Mouse (Mus musculus): ENCODE measurements at regions not wholly inside any gene's neighbourhood (a gene's known extent, or its start where the extent isn't known, plus 50 kb on each side); places are given as distances from the start of the nearest gene placed in this dataset.
"Not testable (repeated sequence)": the region's sequence is repeated elsewhere in the genome, so short reads cannot be mapped to it uniquely, and the experiment has no call there.

GRCm38 (mm10) chr6:37692758-37693157 is 162.8 kb downstream of the Akr1d1 start:
- no peak for DNase-seq (ENCODE audit: extremely low spot score, low spot score)

- DNase-seq (ENCODE audit: extremely low spot score, low spot score) = no peak
Measured at GRCm38 (mm10) chr6:37696074-37696473, 166.1 kb downstream of the Akr1d1 start.

- DNase-seq (ENCODE audit: extremely low spot score, low spot score) = no peak
Measured at GRCm38 (mm10) chr6:37703946-37704345, 166.7 kb upstream of the Trim24 start.

GRCm38 (mm10) chr6:37705733-37706145 is 164.9 kb upstream of the Trim24 start:
- DNase-seq (ENCODE audit: extremely low spot score, low spot score) = no peak

GRCm38 (mm10) chr6:37707671-37708070 is 162.9 kb upstream of the Trim24 start:
- not testable (repeated sequence) for DNase-seq (ENCODE audit: extremely low spot score, low spot score)

GRCm38 (mm10) chr6:37711766-37712165 is 158.8 kb upstream of the Trim24 start:
- DNase-seq (ENCODE audit: extremely low spot score, low spot score) = no peak

GRCm38 (mm10) chr6:37713411-37713810 is 157.2 kb upstream of the Trim24 start:
- no peak for DNase-seq (ENCODE audit: extremely low spot score, low spot score)

GRCm38 (mm10) chr6:37714223-37714928 is 156.2 kb upstream of the Trim24 start:
- no peak for DNase-seq (ENCODE audit: extremely low spot score, low spot score)

- no peak for DNase-seq (ENCODE audit: extremely low spot score, low spot score)
Measured at GRCm38 (mm10) chr6:37721736-37722135, 148.9 kb upstream of the Trim24 start.

- no peak for DNase-seq (ENCODE audit: extremely low spot score, low spot score)
Measured at GRCm38 (mm10) chr6:37723337-37723736, 147.3 kb upstream of the Trim24 start.

- DNase-seq (ENCODE audit: extremely low spot score, low spot score) = no peak
Measured at GRCm38 (mm10) chr6:37724240-37724639, 146.4 kb upstream of the Trim24 start.

- DNase-seq (ENCODE audit: extremely low spot score, low spot score) = no peak
Measured at GRCm38 (mm10) chr6:37728621-37729020, 142.0 kb upstream of the Trim24 start.

- no peak for DNase-seq (ENCODE audit: extremely low spot score, low spot score)
Measured at GRCm38 (mm10) chr6:37729165-37729564, 141.4 kb upstream of the Trim24 start.

- DNase-seq (ENCODE audit: extremely low spot score, low spot score) = no peak
Measured at GRCm38 (mm10) chr6:37730500-37731239, 139.9 kb upstream of the Trim24 start.

GRCm38 (mm10) chr6:37732385-37732784 is 138.2 kb upstream of the Trim24 start:
- peak; percentile 28 for DNase-seq (ENCODE audit: extremely low spot score, low spot score)

- no peak for DNase-seq (ENCODE audit: extremely low spot score, low spot score)
Measured at GRCm38 (mm10) chr6:37735288-37735961, 135.2 kb upstream of the Trim24 start.

GRCm38 (mm10) chr6:37735962-37736297 is 134.7 kb upstream of the Trim24 start:
- no peak for DNase-seq (ENCODE audit: extremely low spot score, low spot score)

GRCm38 (mm10) chr6:37740982-37741889 is 129.4 kb upstream of the Trim24 start:
- DNase-seq (ENCODE audit: extremely low spot score, low spot score) = no peak

- not testable (repeated sequence) for DNase-seq (ENCODE audit: extremely low spot score, low spot score)
Measured at GRCm38 (mm10) chr6:37741916-37742315, 128.7 kb upstream of the Trim24 start.

- DNase-seq (ENCODE audit: extremely low spot score, low spot score) = no peak
Measured at GRCm38 (mm10) chr6:37744679-37745078, 125.9 kb upstream of the Trim24 start.

- no peak for DNase-seq (ENCODE audit: extremely low spot score, low spot score)
Measured at GRCm38 (mm10) chr6:37745393-37746100, 125.1 kb upstream of the Trim24 start.
